Mouse (Mus musculus): ENCODE results near the gene Olfr1054. TPM values are rescaled to one million over a fixed set of nuclear protein-coding genes. Genes with fewer than 3 reads are reported as not detected.
"Not testable (repeated sequence)": the region's sequence is repeated elsewhere in the genome, so short reads cannot be mapped to it uniquely, and the experiment has no call there.

Olfr1054 gene
- polyA plus RNA-seq (2014; fragmentation: Nextera tagmentation; extraction: Ambion mirVana) = not detected in 2 replicates

DNA sequence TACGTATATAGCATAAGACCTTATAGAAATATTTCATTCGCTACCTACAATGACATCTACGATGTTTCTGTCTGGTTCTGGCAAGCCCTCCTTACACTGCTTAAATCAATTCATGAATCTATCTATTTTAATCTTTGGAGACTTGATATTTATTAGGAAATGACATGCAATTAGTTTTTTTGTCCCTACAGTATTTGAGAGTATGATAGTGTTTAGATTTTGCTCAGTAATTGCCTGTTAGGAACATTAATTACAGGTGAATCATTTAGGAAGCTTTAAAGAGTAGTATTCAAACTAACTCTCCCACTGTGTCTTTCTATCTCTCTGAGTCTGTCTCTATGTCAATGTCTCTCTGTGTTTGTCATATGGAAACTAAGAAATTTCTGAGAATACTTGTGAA is at the start of gene Olfr1054:
TSS of gene Olfr1054 (minus strand) at position 101 of the 400 bp plus-strand sequence.
- H3K9ac ChIP-seq (ENCODE audit: low read length) = no peak within 1 kb of the TSS

DNA sequence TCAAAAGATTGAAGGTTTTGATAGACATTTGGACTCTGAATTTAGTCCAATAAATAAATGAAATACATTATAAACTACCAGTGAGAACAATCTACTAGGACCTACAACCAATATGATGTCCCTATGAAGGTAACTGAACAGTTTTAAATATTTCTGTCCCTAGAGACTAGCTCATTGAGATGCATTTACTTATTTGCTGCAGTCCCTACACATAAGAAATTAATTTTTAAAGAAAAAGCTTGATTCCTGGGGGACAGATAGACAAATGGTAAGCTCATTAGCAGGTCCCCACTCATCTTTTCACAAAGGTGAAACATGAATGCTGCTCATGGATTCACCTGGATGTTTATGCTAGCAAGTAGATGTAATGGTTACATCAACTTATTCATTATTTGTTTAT is 43.1 kb upstream of the Olfr1054 start, which contains the start of gene Olfr1057:
TSS of gene Olfr1057 (minus strand) at position 101 of the 400 bp plus-strand sequence.
- ATAC-seq (no peak), DNase-seq (ENCODE audit: low spot score) (no peak)

More for the DNA sequence above, at the start of gene Olfr1054:
- Histone ChIP-seq H3K27me3 (replicated peaks; ENCODE audit: control insufficient read depth, insufficient read depth, low read length) (no peaks in the 10 kb centered on the region), H3K9me3 (replicated peaks; ENCODE audit: control insufficient read depth, low read length) (no peaks in the 10 kb centered on the region), H3K4me3 (ENCODE audit: low read depth, low read length) (no peak within 1 kb of the TSS), H3K27ac (ENCODE audit: low read depth, low read length) (no peak within 1 kb of the TSS), H3K4me2 (ENCODE audit: low read length) (no peak within 1 kb of the TSS), H3K4me1 (ENCODE audit: control insufficient read depth, insufficient read depth, low read length) (no peaks in the 10 kb centered on the region), H3K36me3 (ENCODE audit: control insufficient read depth, insufficient read depth, low read length) (no peaks in the 10 kb centered on the region)
- 87% methylated on average over 3 of the region's 3 CpGs for WGBS
- ATAC-seq = no peak
- DNase-seq (ENCODE audit: low spot score) = no peak

DNA sequence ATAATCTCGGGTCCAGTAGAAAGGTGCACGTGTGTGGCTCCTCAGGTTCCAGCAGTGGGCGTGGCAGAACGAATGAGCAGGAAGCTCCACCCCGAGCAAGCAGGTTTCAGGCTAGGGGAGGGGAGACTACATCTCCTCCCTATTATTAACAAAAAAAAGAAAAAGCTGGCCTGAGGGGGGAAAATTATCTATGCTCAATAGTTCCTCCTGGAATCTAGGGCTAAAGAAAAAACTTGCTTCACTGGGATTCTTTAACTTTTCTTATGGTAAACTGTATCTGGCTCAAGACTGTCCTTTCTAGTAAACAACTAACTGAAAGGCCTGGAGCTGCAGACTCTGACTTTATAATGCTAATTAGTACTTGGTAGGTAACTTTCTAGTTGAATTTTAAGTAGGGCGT is 31.1 kb upstream of the Olfr1054 start:
- H3K36me3 ChIP-seq (ENCODE audit: control insufficient read depth, insufficient read depth, low read length); H3K4me2 ChIP-seq (ENCODE audit: low read length); H3K4me1 ChIP-seq (ENCODE audit: control insufficient read depth, insufficient read depth, low read length); H3K27me3 ChIP-seq (replicated peaks; ENCODE audit: control insufficient read depth, insufficient read depth, low read length); ATAC-seq; H3K4me3 ChIP-seq (ENCODE audit: low read depth, low read length); DNase-seq (ENCODE audit: low spot score); H3K9me3 ChIP-seq (replicated peaks; ENCODE audit: control insufficient read depth, low read length); H3K9ac ChIP-seq (ENCODE audit: low read length); H3K27ac ChIP-seq (ENCODE audit: low read depth, low read length): not testable (repeated sequence)
- WGBS = no CpG with 5 or more reads among the region's 6 CpGs

More for the DNA sequence above, 43.1 kb upstream of the Olfr1054 start, which contains the start of gene Olfr1057:
- Histone ChIP-seq H3K27me3 (replicated peaks; ENCODE audit: control insufficient read depth, insufficient read depth, low read length) (no peaks in the 10 kb centered on the region), H3K4me3 (ENCODE audit: low read depth, low read length) (no peak within 1 kb of the TSS), H3K4me2 (ENCODE audit: low read length) (no peak within 1 kb of the TSS), H3K4me1 (ENCODE audit: control insufficient read depth, insufficient read depth, low read length) (no peaks in the 10 kb centered on the region), H3K27ac (ENCODE audit: low read depth, low read length) (no peak within 1 kb of the TSS), H3K36me3 (ENCODE audit: control insufficient read depth, insufficient read depth, low read length) (no peaks in the 10 kb centered on the region), H3K9me3 (replicated peaks; ENCODE audit: control insufficient read depth, low read length) (no peaks in the 10 kb centered on the region), H3K9ac (ENCODE audit: low read length) (no peak within 1 kb of the TSS)

DNA sequence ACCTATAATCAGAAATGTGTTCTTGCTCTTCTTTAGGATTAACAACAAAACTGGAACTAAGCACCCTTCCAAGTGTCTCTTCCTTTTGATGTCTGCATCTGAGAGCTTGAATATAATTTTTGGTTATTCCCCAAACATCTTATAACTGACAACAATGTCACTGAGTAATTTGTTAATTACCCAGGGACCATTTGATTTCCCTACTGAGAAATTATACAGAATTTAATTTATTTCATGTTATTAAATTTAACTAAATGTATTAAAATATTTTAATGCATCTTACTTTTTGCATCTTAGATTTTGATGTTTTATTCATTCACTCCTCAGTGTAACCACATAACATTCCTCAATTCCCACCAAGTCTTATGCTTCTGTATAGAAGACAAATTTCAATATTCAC is 27.1 kb upstream of the Olfr1054 start, which contains the start of gene Olfr1056:
TSS of gene Olfr1056 (minus strand) at position 101 of the 400 bp plus-strand sequence.
- no peaks in the 10 kb centered on the region for H3K4me1 ChIP-seq (ENCODE audit: control insufficient read depth, insufficient read depth, low read length)
- no peak within 1 kb of the TSS for H3K27ac ChIP-seq (ENCODE audit: low read depth, low read length)
- no peaks in the 10 kb centered on the region for H3K9me3 ChIP-seq (replicated peaks; ENCODE audit: control insufficient read depth, low read length)
- ATAC-seq (no peak), DNase-seq (ENCODE audit: low spot score) (no peak)
- no peak within 1 kb of the TSS for H3K4me3 ChIP-seq (ENCODE audit: low read depth, low read length)
- H3K4me2 ChIP-seq (ENCODE audit: low read length) = no peak within 1 kb of the TSS
- H3K36me3 ChIP-seq (ENCODE audit: control insufficient read depth, insufficient read depth, low read length) = no peaks in the 10 kb centered on the region
- no peaks in the 10 kb centered on the region for H3K27me3 ChIP-seq (replicated peaks; ENCODE audit: control insufficient read depth, insufficient read depth, low read length)
- no peak within 1 kb of the TSS for H3K9ac ChIP-seq (ENCODE audit: low read length)

DNA sequence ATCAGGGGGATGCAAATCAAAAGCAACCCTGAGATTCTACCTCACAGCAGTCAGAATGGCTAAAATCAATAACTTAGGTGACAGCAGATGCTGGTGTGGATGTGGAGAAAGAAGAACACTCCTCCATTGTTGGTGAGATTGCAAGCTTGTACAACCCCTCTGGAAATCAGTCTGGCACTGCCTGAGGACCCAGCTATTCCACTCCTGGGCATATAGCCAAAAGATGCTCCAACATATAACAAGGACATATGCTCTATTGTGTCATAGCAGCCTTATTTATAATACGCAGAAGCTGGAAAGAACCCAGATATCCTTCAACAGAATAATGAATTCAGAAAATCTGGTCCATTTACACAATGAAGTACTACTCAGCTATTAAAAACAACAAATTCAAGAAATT is 16.5 kb upstream of the Olfr1054 start:
- peak; percentile 48 for DNase-seq (ENCODE audit: low spot score)
- H3K4me2 ChIP-seq (ENCODE audit: low read length); H3K9me3 ChIP-seq (replicated peaks; ENCODE audit: control insufficient read depth, low read length); H3K27ac ChIP-seq (ENCODE audit: low read depth, low read length); H3K27me3 ChIP-seq (replicated peaks; ENCODE audit: control insufficient read depth, insufficient read depth, low read length); H3K36me3 ChIP-seq (ENCODE audit: control insufficient read depth, insufficient read depth, low read length); H3K9ac ChIP-seq (ENCODE audit: low read length); ATAC-seq; H3K4me1 ChIP-seq (ENCODE audit: control insufficient read depth, insufficient read depth, low read length); H3K4me3 ChIP-seq (ENCODE audit: low read depth, low read length): not testable (repeated sequence)
- 86% methylated on average over 1 of the region's 1 CpGs for WGBS

DNA sequence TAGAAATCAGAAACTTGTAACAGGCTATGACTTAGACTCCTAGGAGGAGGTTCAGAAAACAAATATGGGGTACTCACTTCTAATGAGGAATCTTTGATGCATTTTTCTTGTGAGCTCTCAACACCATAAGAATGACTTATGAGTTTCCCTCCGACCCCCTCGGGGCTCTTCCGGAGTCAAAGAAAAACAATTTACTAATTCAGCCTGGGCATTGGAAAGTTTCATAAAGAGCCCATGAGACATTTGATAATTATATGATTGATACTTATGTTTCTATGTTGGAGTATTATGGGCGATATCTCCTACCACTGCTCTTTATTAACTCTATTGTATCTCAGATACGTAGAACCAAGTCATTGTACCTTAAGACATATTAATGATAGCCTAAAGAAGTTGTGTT is 15.0 kb upstream of the Olfr1054 start, which contains the start of gene Olfr1055:
TSS of gene Olfr1055 (minus strand) at position 101 of the 400 bp plus-strand sequence.
- no peak for ATAC-seq
- H3K27me3 ChIP-seq (replicated peaks; ENCODE audit: control insufficient read depth, insufficient read depth, low read length) = no peaks in the 10 kb centered on the region
- H3K36me3 ChIP-seq (ENCODE audit: control insufficient read depth, insufficient read depth, low read length) = no peaks in the 10 kb centered on the region
- no peak for DNase-seq (ENCODE audit: low spot score)
- H3K4me1 ChIP-seq (ENCODE audit: control insufficient read depth, insufficient read depth, low read length) = no peaks in the 10 kb centered on the region
- no peaks in the 10 kb centered on the region for H3K9me3 ChIP-seq (replicated peaks; ENCODE audit: control insufficient read depth, low read length)
- H3K4me3 ChIP-seq (ENCODE audit: low read depth, low read length) = no peak within 1 kb of the TSS
- WGBS = 89% methylated on average over 5 of the region's 5 CpGs
- no peak within 1 kb of the TSS for H3K9ac ChIP-seq (ENCODE audit: low read length)
- H3K4me2 ChIP-seq (ENCODE audit: low read length) = no peak within 1 kb of the TSS
- H3K27ac ChIP-seq (ENCODE audit: low read depth, low read length) = no peak within 1 kb of the TSS

DNA sequence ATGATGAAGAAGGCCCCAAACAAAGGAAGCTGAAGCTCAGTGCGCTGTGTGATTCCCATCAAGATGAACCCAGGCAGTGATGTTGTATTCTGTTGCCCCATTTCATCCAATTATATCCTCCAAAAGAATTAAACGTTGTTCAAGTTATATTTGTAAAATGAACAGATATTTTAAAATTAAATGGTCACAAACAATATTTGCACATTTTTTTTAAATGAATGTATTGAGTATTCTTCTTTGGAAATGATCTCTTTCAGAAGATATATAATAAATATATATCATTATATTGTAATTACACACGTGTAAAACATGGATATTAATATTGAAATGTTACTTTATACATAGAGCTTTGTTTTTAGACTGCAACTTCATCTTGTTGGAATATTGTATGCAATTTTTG is 20.0 kb downstream of the Olfr1054 start, which contains the start of gene Olfr1053:
TSS of gene Olfr1053 (minus strand) at position 101 of the 400 bp plus-strand sequence.
- H3K27ac ChIP-seq (ENCODE audit: low read depth, low read length) = no peak within 1 kb of the TSS
- no peaks in the 10 kb centered on the region for H3K4me1 ChIP-seq (ENCODE audit: control insufficient read depth, insufficient read depth, low read length)
- H3K9ac ChIP-seq (ENCODE audit: low read length) = no peak within 1 kb of the TSS
- H3K4me2 ChIP-seq (ENCODE audit: low read length) = no peak within 1 kb of the TSS
- DNase-seq (ENCODE audit: low spot score) = no peak
- no peaks in the 10 kb centered on the region for H3K36me3 ChIP-seq (ENCODE audit: control insufficient read depth, insufficient read depth, low read length)
- no peak for ATAC-seq
- no peak within 1 kb of the TSS for H3K4me3 ChIP-seq (ENCODE audit: low read depth, low read length)
- H3K9me3 ChIP-seq (replicated peaks; ENCODE audit: control insufficient read depth, low read length) = no peaks in the 10 kb centered on the region
- 67% methylated on average over 3 of the region's 3 CpGs for WGBS
- no peaks in the 10 kb centered on the region for H3K27me3 ChIP-seq (replicated peaks; ENCODE audit: control insufficient read depth, insufficient read depth, low read length)

DNA sequence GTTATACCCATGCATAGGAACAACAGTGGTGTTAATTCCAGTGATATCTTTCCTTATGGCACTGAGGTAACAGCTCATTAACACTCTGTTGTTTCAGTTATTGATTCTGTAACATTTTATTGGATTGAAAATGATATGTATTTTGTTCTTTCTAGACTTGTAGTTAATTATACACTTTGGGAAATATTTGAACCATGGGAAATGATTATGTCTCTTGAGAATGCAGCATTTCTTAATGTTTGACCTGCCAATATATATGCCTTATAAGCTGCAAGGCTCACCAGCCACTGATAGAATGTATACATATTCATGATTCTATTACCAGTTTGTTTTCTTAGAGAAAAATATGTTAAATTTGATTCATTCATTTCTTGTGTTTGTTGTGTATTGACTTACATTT is 43.1 kb downstream of the Olfr1054 start, which contains the start of gene Olfr1052:
TSS of gene Olfr1052 (plus strand) at position 301 of the 400 bp plus-strand sequence.
- Histone ChIP-seq H3K27me3 (replicated peaks; ENCODE audit: control insufficient read depth, insufficient read depth, low read length) (no peaks in the 10 kb centered on the region), H3K4me2 (ENCODE audit: low read length) (no peak within 1 kb of the TSS), H3K36me3 (ENCODE audit: control insufficient read depth, insufficient read depth, low read length) (no peaks in the 10 kb centered on the region), H3K4me1 (ENCODE audit: control insufficient read depth, insufficient read depth, low read length) (no peaks in the 10 kb centered on the region), H3K9ac (ENCODE audit: low read length) (no peak within 1 kb of the TSS), H3K4me3 (ENCODE audit: low read depth, low read length) (no peak within 1 kb of the TSS), H3K9me3 (replicated peaks; ENCODE audit: control insufficient read depth, low read length) (no peaks in the 10 kb centered on the region), H3K27ac (ENCODE audit: low read depth, low read length) (no peak within 1 kb of the TSS)
- no peak for DNase-seq (ENCODE audit: low spot score)
- no peak for ATAC-seq

Measured in forebrain, embryonic 14.5 days (tissue).